Mouse (Mus musculus) CH12.LX (cell line): ENCODE results near the gene Cenpa. TPM values are rescaled to one million over a fixed set of nuclear protein-coding genes. Genes with fewer than 3 reads are reported as not detected.

Experiments used
- DNase-seq: peaks from one replicate; pipeline ENCODE4 v3.0.0-alpha.2; 2013; ENCODE audit errors: extremely low read depth
- H3K27ac ChIP-seq: 2 replicates; pipeline ENCODE4 v1.5.1; 2012; ENCODE audit warnings: low read depth, mild to moderate bottlenecking, control low read depth, moderate library complexity; ENCODE audit not compliant: insufficient read depth
- H3K27me3 ChIP-seq: replicated peaks from 2 replicates; pipeline ENCODE3; 2012; ENCODE audit warnings: inconsistent platforms
- H3K36me3 ChIP-seq, 2 experiments: replicated peaks in 1 of 2; 2 replicates each; pipeline versions ENCODE3 to v1.6.1; 2012; ENCODE audit warnings: inconsistent platforms in 1 of 2, low read length in 1 of 2, mild to moderate bottlenecking in 1 of 2, mixed read lengths in 1 of 2, moderate library complexity in 1 of 2; ENCODE audit not compliant: control insufficient read depth in 1 of 2, insufficient read depth in 1 of 2
- H3K4me1 ChIP-seq, 2 experiments: 2 replicates each; pipeline ENCODE4 v1.6.1; 2012; ENCODE audit warnings: inconsistent platforms in 1 of 2, moderate library complexity in 1 of 2; ENCODE audit not compliant: insufficient read depth in 2 of 2, control insufficient read depth in 1 of 2
- H3K4me2 ChIP-seq: 2 replicates; pipeline ENCODE4 v1.6.1; 2012; ENCODE audit warnings: low read depth, mild to moderate bottlenecking, control low read depth; ENCODE audit not compliant: poor library complexity, insufficient read depth, severe bottlenecking
- H3K4me3 ChIP-seq, 3 experiments: fragments of 150-350 bp in 1 of 3; sonication (generic) in 1 of 3; replicated peaks in 1 of 3; 2 replicates each; pipeline versions ENCODE3 to v1.5.1; 2011 to 2012; ENCODE audit warnings: low read depth in 2 of 3, low read length in 2 of 3, mild to moderate bottlenecking in 2 of 3, moderate library complexity in 2 of 3, control low read depth in 1 of 3, improper control_type of control experiment in 1 of 3, inconsistent platforms in 1 of 3, mixed read lengths in 1 of 3; ENCODE audit not compliant: poor library complexity in 1 of 3
- H3K79me2 ChIP-seq: replicated peaks from 2 replicates; pipeline ENCODE4 v1.6.1; 2012; ENCODE audit warnings: mild to moderate bottlenecking, moderate library complexity; ENCODE audit not compliant: control insufficient read depth, poor library complexity, insufficient read depth, severe bottlenecking; ENCODE audit errors: extremely low read depth
- H3K9ac ChIP-seq: 2 replicates; pipeline ENCODE4 v1.6.1; 2012; ENCODE audit warnings: low read depth, mild to moderate bottlenecking, control low read depth, moderate library complexity; ENCODE audit not compliant: insufficient read depth
- H3K9me3 ChIP-seq: replicated peaks from 2 replicates; pipeline ENCODE3; 2012; ENCODE audit warnings: low read length, inconsistent platforms, mixed read lengths
- CHD1 ChIP-seq: IDR thresholded peaks from 2 replicates; pipeline ENCODE4 v1.6.1; 2012; ENCODE audit warnings: low read depth, low read length, improper control_type of control experiment, inconsistent platforms
- CHD2 ChIP-seq: IDR thresholded peaks from 2 replicates; pipeline ENCODE4 v1.6.1; 2011; ENCODE audit warnings: low read length, improper control_type of control experiment
- CTCF ChIP-seq, 2 experiments: IDR thresholded peaks in 1 of 2; conservative IDR thresholded peaks in 1 of 2; 2 replicates each; pipeline ENCODE4 v1.5.1; 2011 to 2012; ENCODE audit warnings: low read depth in 2 of 2, low read length in 2 of 2, improper control_type of control experiment in 1 of 2, inconsistent platforms in 1 of 2, mild to moderate bottlenecking in 1 of 2, moderate library complexity in 1 of 2
- E2F4 ChIP-seq: IDR thresholded peaks from 2 replicates; pipeline ENCODE4 v1.6.1; 2011; ENCODE audit warnings: low read depth, low read length, improper control_type of control experiment; ENCODE audit not compliant: insufficient replicate concordance
- ELF1 ChIP-seq: IDR thresholded peaks from 2 replicates; pipeline ENCODE4 v1.6.1; 2014; ENCODE audit warnings: low read depth, mild to moderate bottlenecking, inconsistent platforms, low read length, improper control_type of control experiment
- EP300 ChIP-seq: IDR thresholded peaks from 2 replicates; pipeline ENCODE4 v1.6.1; 2011; ENCODE audit warnings: low read length, improper control_type of control experiment
- ETS1 ChIP-seq: conservative IDR thresholded peaks from 2 replicates; pipeline ENCODE4 v1.6.1; 2012; ENCODE audit warnings: low read depth, mild to moderate bottlenecking, inconsistent platforms, low read length, improper control_type of control experiment, moderate library complexity
- IRF4 ChIP-seq: IDR thresholded peaks from 2 replicates; pipeline ENCODE4 v1.6.1; 2014; ENCODE audit warnings: low read depth, mild to moderate bottlenecking, inconsistent platforms, low read length, improper control_type of control experiment
- JUN ChIP-seq: IDR thresholded peaks from 2 replicates; pipeline ENCODE4 v1.6.1; 2011; ENCODE audit warnings: low read depth, mild to moderate bottlenecking, low read length, improper control_type of control experiment, moderate library complexity; ENCODE audit not compliant: insufficient read depth
- JUND ChIP-seq: conservative IDR thresholded peaks from 2 replicates; pipeline ENCODE4 v1.6.1; 2011; ENCODE audit warnings: low read depth, low read length, improper control_type of control experiment
- KAT2A ChIP-seq: IDR thresholded peaks from 2 replicates; pipeline ENCODE4 v1.6.1; 2012; ENCODE audit warnings: low read length, improper control_type of control experiment, inconsistent platforms; ENCODE audit not compliant: insufficient replicate concordance
- MAFK ChIP-seq: IDR thresholded peaks from 2 replicates; pipeline ENCODE4 v1.6.1; 2011; ENCODE audit warnings: low read length, improper control_type of control experiment; ENCODE audit not compliant: insufficient replicate concordance
- MAX ChIP-seq: IDR thresholded peaks from 2 replicates; pipeline ENCODE4 v1.6.1; 2011; ENCODE audit warnings: low read length, improper control_type of control experiment
- MAZ ChIP-seq: IDR thresholded peaks from 2 replicates; pipeline ENCODE4 v1.6.1; 2012; ENCODE audit warnings: low read depth, mild to moderate bottlenecking, inconsistent platforms, low read length, improper control_type of control experiment, moderate library complexity
- MYC ChIP-seq: IDR thresholded peaks from 2 replicates; pipeline ENCODE4 v1.6.1; 2011; ENCODE audit warnings: low read depth, mild to moderate bottlenecking, improper control_type of control experiment, low read length
- NELFE ChIP-seq: IDR thresholded peaks from 2 replicates; pipeline ENCODE4 v1.6.1; 2011; ENCODE audit warnings: low read depth, low read length, improper control_type of control experiment
- NRF1 ChIP-seq: IDR thresholded peaks from 2 replicates; pipeline ENCODE4 v1.6.1; 2014; ENCODE audit warnings: low read depth, mild to moderate bottlenecking, inconsistent platforms, low read length, improper control_type of control experiment, moderate library complexity
- POLR2AphosphoS2 ChIP-seq: IDR thresholded peaks from 2 replicates; pipeline ENCODE4 v1.6.1; 2011; ENCODE audit warnings: low read depth, low read length, improper control_type of control experiment
- RAD21 ChIP-seq: IDR thresholded peaks from 2 replicates; pipeline ENCODE4 v1.6.1; 2011; ENCODE audit warnings: low read depth, mild to moderate bottlenecking, low read length, improper control_type of control experiment, moderate library complexity
- SIN3A ChIP-seq: IDR thresholded peaks from 2 replicates; pipeline ENCODE4 v1.6.1; 2012; ENCODE audit warnings: low read length, improper control_type of control experiment, inconsistent platforms
- TBP ChIP-seq: conservative IDR thresholded peaks from 2 replicates; pipeline ENCODE4 v1.6.1; 2011; ENCODE audit warnings: low read depth, low read length, improper control_type of control experiment
- USF2 ChIP-seq: conservative IDR thresholded peaks from 2 replicates; pipeline ENCODE4 v1.6.1; 2011; ENCODE audit warnings: low read depth, low read length, improper control_type of control experiment
- ZMIZ1 ChIP-seq: IDR thresholded peaks from 2 replicates; pipeline ENCODE4 v1.6.1; 2012; ENCODE audit warnings: low read depth, mild to moderate bottlenecking, inconsistent platforms, low read length, improper control_type of control experiment
- ZNF384 ChIP-seq: IDR thresholded peaks from 2 replicates; pipeline ENCODE4 v1.6.1; 2012; ENCODE audit warnings: low read depth, low read length, improper control_type of control experiment, inconsistent platforms
- dilution Hi-C: fragments of 300-500 bp; cut with MboI; formaldehyde crosslinking; loops from 2 replicates; pipeline ENCODE4 v1.14.3; 2020; ENCODE audit warnings: low sequenced_read_pairs; ENCODE audit not compliant: extremely low pct_unique_long_range_greater_than_20kb, extremely low pct_ligation_motif_present
- in situ Hi-C: fragments of 300-500 bp; cut with MboI; formaldehyde crosslinking; loops from 3 replicates; pipeline ENCODE4 v1.14.3; 2019; ENCODE audit warnings: low sequenced_read_pairs, low pct_ligation_motif_present, low pct_unique_long_range_greater_than_20kb, mixed read lengths
- polyA plus RNA-seq: library from polyadenylated mRNA; unstranded; fragments of >175 nt; gene quantifications from 2 replicates; pipeline ENCODE4 v1.2.1, GENCODE M21; 2012; ENCODE audit warnings: low read depth; ENCODE audit not compliant: insufficient read length
- total RNA-seq, 2 experiments: library from RNA; depleted of rRNA; stranded (reverse); fragments of 300-350 nt in 1 of 2; fragments of >200 nt in 1 of 2; gene quantifications; 2 replicates each; pipeline ENCODE4 v1.2.3; 2012 to 2014

Cenpa gene
- total and polyA plus RNA-seq, 3 experiments, result 89.4 to 163 (median 125) TPM

- H3K9me3 ChIP-seq, result peaks cover 6% of the 10 kb centered on the region
- H3K4me1 ChIP-seq, result peaks cover 13 to 52% of the 10 kb centered on the region in 2 experiments
- no peaks in the 10 kb centered on the region for H3K27me3 ChIP-seq
- DNase-seq, result no peak
- dilution Hi-C loops, result no loop called here
- H3K4me2 ChIP-seq, result no peak overlapping the region
- H3K9ac ChIP-seq, result no peak overlapping the region
- no peaks in the 10 kb centered on the region for H3K36me3 ChIP-seq
- no peak overlapping the region for H3K27ac ChIP-seq
- H3K4me3 ChIP-seq, result no peak overlapping the region
- in situ Hi-C loops, result no loop called here
- TF ChIP-seq ZMIZ1 (no peak), E2F4 (no peak), SIN3A (no peak), MYC (no peak), ELF1 (no peak), USF2 (no peak)
- TF ChIP-seq, all 38 proteins: peak for 0
- H3K79me2 ChIP-seq, result no peaks in the 10 kb centered on the region
Observed at GRCm38 (mm10) chr5:30619211-30619610, 47.4 kb upstream of the Cenpa start.

- in situ Hi-C loops, result no loop called here
- H3K4me3 ChIP-seq, result peak overlapping the region in 1 of 3 experiments; percentile 28
Observed at GRCm38 (mm10) chr5:30620567-30620966, 46.0 kb upstream of the Cenpa start.

GRCm38 (mm10) chr5:30621211-30621790, 45.3 kb upstream of the Cenpa start:
- Histone ChIP-seq H3K4me2 (no peak overlapping the region), H3K4me3 (no peak overlapping the region), H3K4me1 (peaks cover 9 to 44% of the 10 kb centered on the region in 2 experiments), H3K36me3 (no peaks in the 10 kb centered on the region), H3K9me3 (peaks cover 6% of the 10 kb centered on the region), H3K9ac (no peak overlapping the region), H3K79me2 (no peaks in the 10 kb centered on the region), H3K27me3 (no peaks in the 10 kb centered on the region), H3K27ac (no peak overlapping the region)
- in situ Hi-C loops (no loop called here), dilution Hi-C loops (no loop called here)
- no peak for DNase-seq
- no peak for TF ChIP-seq ZMIZ1
- TF ChIP-seq ZNF384, result no peak
- no peak for TF ChIP-seq MAX
- no peak for TF ChIP-seq RAD21
- TF ChIP-seq MYC, result no peak
- TF ChIP-seq JUND, result no peak
- TF ChIP-seq NELFE, result no peak
- no peak for TF ChIP-seq SIN3A
- TF ChIP-seq CTCF (conservative IDR thresholded peaks at IDR 0.05 in 1 of 2, IDR thresholded peaks at IDR 0.05 in 1 of 2; ENCODE audit: low read depth in 2 of 2, low read length in 2 of 2), result no peak
- no peak for TF ChIP-seq NRF1
- TF ChIP-seq E2F4, result no peak
- TF ChIP-seq CHD1, result no peak
- TF ChIP-seq USF2, result no peak
- no peak for TF ChIP-seq TBP
- no peak for TF ChIP-seq ELF1
- no peak for TF ChIP-seq KAT2A
- no peak for TF ChIP-seq CHD2
- TF ChIP-seq JUN, result no peak
- TF ChIP-seq POLR2AphosphoS2, result no peak
- TF ChIP-seq MAFK, result no peak

More at GRCm38 (mm10) chr5:30620567-30620966, 46.0 kb upstream of the Cenpa start:
- H3K36me3 ChIP-seq, result no peaks in the 10 kb centered on the region
- dilution Hi-C loops, result no loop called here
- no peak overlapping the region for H3K27ac ChIP-seq
- TF ChIP-seq IRF4 (no peak), SIN3A (no peak), JUN (no peak), EP300 (no peak), MYC (no peak), MAZ (no peak), USF2 (no peak), CTCF (conservative IDR thresholded peaks at IDR 0.05 in 1 of 2, IDR thresholded peaks at IDR 0.05 in 1 of 2; ENCODE audit: low read depth in 2 of 2, low read length in 2 of 2) (no peak), KAT2A (no peak), POLR2AphosphoS2 (no peak), NRF1 (no peak), ETS1 (no peak)
- no peak for DNase-seq
- H3K9ac ChIP-seq, result no peak overlapping the region
- H3K9me3 ChIP-seq, result peaks cover 6% of the 10 kb centered on the region
- H3K79me2 ChIP-seq, result no peaks in the 10 kb centered on the region
- no peaks in the 10 kb centered on the region for H3K27me3 ChIP-seq
- peaks cover 9 to 51% of the 10 kb centered on the region in 2 experiments for H3K4me1 ChIP-seq
- no peak overlapping the region for H3K4me2 ChIP-seq
